Mouse (Mus musculus): ENCODE measurements around the gene Foxf2. TPM values are rescaled to one million over a fixed set of nuclear protein-coding genes. Genes with fewer than 3 reads are reported as not detected.

The Foxf2 gene
- polyA plus RNA-seq, 1 experiment from 2014 or later = 7.5 TPM

GRCm38 (mm10) chr13:31652131-31652745 is 26.6 kb downstream of the Foxf2 start:
- H3K27me3 ChIP-seq = peaks cover 5% of the 10 kb centered on the region
- H3K4me1 ChIP-seq = peaks cover 6% of the 10 kb centered on the region
- no peaks in the 10 kb centered on the region for H3K9me3 ChIP-seq
- no peak overlapping the region for H3K27ac ChIP-seq
- no peak overlapping the region for H3K4me2 ChIP-seq
- H3K4me3 ChIP-seq = no peak overlapping the region
- no peak for ATAC-seq (ENCODE audit: insufficient number of reproducible peaks, insufficient read depth, low FRiP score, low TSS enrichment, low read depth)
- H3K36me3 ChIP-seq = no peaks in the 10 kb centered on the region
- WGBS = 61% methylated on average over 20 of the region's 20 CpGs
- no peak overlapping the region for H3K9ac ChIP-seq

- no peaks in the 10 kb centered on the region for H3K9me3 ChIP-seq
- no peak for ATAC-seq (ENCODE audit: insufficient number of reproducible peaks, insufficient read depth, low FRiP score, low TSS enrichment, low read depth)
- no peak overlapping the region for H3K9ac ChIP-seq
- H3K36me3 ChIP-seq = no peaks in the 10 kb centered on the region
- 60% methylated on average over 4 of the region's 4 CpGs for WGBS
- H3K4me2 ChIP-seq = no peak overlapping the region
- peaks cover 6% of the 10 kb centered on the region for H3K4me1 ChIP-seq
- H3K27me3 ChIP-seq = peaks cover 26% of the 10 kb centered on the region
- no peak overlapping the region for H3K27ac ChIP-seq
- H3K4me3 ChIP-seq = no peak overlapping the region
Observed at GRCm38 (mm10) chr13:31656249-31656648, 30.6 kb downstream of the Foxf2 start.

DNA sequence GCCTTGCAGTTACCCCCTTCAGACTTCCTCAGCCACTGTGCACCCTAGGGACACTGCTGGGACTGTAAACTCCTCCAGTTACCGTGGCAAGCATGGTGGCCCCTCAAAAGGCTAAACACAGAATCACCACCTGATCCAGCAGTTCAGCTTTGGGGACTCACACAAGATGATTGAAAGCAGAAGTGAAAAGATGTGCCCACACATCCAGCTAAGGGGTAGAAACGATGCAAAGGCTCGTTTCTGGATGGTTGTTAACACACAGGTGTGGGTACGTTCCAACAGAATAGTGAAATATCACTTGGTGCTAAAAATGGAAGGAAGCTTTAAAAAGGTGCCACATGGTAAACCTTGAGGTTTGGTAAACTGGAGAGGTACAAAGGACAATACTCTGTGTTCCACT is 32.6 kb downstream of the Foxf2 start:
- Histone ChIP-seq H3K9ac (no peak overlapping the region), H3K27me3 (peaks cover 22% of the 10 kb centered on the region), H3K27ac (no peak overlapping the region), H3K9me3 (no peaks in the 10 kb centered on the region), H3K4me3 (no peak overlapping the region), H3K36me3 (no peaks in the 10 kb centered on the region), H3K4me2 (no peak overlapping the region), H3K4me1 (no peaks in the 10 kb centered on the region)
- WGBS = 77% methylated on average over 4 of the region's 4 CpGs
- no peak for ATAC-seq (ENCODE audit: insufficient number of reproducible peaks, insufficient read depth, low FRiP score, low TSS enrichment, low read depth)

DNA sequence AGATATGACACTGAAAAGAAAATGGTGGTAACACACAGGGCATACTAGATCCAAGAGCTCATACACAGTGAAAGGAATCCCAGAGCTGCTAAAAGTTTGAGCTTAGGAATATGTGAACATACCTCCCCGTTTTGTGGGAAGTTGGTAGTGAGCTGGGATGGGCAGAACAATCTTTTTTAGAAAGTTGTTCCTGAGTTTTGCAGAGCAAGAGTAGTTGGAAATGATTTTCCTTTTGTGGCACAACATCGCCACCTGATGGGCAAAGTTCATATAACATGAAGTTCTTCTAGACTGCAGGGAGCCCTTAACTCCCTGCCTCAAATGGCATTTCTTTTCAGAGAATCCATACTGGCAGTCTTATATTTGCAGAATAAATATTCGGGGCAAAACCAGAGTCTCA is 33.3 kb downstream of the Foxf2 start:
- Histone ChIP-seq H3K4me1 (no peaks in the 10 kb centered on the region), H3K27me3 (peaks cover 22% of the 10 kb centered on the region), H3K36me3 (no peaks in the 10 kb centered on the region), H3K4me2 (no peak overlapping the region), H3K9ac (no peak overlapping the region), H3K27ac (no peak overlapping the region), H3K4me3 (no peak overlapping the region), H3K9me3 (no peaks in the 10 kb centered on the region)
- WGBS = 3% methylated on average over 3 of the region's 3 CpGs
- no peak for ATAC-seq (ENCODE audit: insufficient number of reproducible peaks, insufficient read depth, low FRiP score, low TSS enrichment, low read depth)

DNA sequence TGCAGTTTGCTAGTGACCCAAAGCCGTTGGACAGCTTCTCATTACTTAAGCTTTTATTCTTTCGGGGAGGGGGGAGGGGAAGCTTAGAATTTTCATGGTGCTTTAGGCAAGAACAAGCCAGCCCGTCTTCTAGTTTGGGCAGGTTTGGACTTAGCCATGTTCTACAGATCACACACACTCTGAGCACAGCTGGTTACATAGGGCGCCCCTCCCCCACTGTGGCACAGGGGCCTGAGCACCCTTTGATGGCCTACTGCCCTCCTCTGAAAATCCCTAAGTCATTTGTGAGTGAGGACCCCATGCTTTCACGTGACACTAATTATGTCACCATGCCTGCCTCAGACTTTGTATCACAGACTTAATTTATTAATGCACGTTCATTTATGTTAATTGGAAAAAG is 35.6 kb downstream of the Foxf2 start:
- Histone ChIP-seq H3K9ac (no peak overlapping the region), H3K4me1 (no peaks in the 10 kb centered on the region), H3K27me3 (peaks cover 22% of the 10 kb centered on the region), H3K9me3 (no peaks in the 10 kb centered on the region), H3K36me3 (no peaks in the 10 kb centered on the region), H3K4me2 (no peak overlapping the region), H3K4me3 (no peak overlapping the region), H3K27ac (no peak overlapping the region)
- 43% methylated on average over 6 of the region's 6 CpGs for WGBS
- ATAC-seq (ENCODE audit: insufficient number of reproducible peaks, insufficient read depth, low FRiP score, low TSS enrichment, low read depth) = no peak

DNA sequence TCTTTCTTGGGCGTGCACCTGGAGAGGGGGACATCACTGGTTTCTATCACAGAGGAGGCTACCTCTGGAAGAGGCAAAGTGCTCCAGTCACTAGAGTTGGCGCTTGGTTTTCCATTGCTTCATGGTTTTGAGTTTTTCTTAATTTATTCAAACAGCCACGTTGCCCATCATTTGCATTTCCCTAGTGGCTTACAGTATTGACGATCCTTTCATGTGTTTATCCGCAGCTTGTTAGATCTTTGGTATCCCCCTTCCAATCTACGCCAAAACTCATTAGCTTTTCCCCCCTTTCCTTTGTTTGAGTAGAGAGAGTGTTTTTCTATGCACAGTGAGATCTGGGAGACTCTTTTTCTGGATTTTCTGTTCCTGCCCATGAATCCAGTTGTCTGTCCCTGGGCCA is 39.8 kb downstream of the Foxf2 start:
- H3K36me3 ChIP-seq = no peaks in the 10 kb centered on the region
- H3K27me3 ChIP-seq = peaks cover 7% of the 10 kb centered on the region
- no peak overlapping the region for H3K4me2 ChIP-seq
- 65% methylated on average over 6 of the region's 6 CpGs for WGBS
- no peaks in the 10 kb centered on the region for H3K9me3 ChIP-seq
- no peak overlapping the region for H3K27ac ChIP-seq
- no peak for ATAC-seq (ENCODE audit: insufficient number of reproducible peaks, insufficient read depth, low FRiP score, low TSS enrichment, low read depth)
- no peak overlapping the region for H3K9ac ChIP-seq
- no peaks in the 10 kb centered on the region for H3K4me1 ChIP-seq
- H3K4me3 ChIP-seq = no peak overlapping the region

DNA sequence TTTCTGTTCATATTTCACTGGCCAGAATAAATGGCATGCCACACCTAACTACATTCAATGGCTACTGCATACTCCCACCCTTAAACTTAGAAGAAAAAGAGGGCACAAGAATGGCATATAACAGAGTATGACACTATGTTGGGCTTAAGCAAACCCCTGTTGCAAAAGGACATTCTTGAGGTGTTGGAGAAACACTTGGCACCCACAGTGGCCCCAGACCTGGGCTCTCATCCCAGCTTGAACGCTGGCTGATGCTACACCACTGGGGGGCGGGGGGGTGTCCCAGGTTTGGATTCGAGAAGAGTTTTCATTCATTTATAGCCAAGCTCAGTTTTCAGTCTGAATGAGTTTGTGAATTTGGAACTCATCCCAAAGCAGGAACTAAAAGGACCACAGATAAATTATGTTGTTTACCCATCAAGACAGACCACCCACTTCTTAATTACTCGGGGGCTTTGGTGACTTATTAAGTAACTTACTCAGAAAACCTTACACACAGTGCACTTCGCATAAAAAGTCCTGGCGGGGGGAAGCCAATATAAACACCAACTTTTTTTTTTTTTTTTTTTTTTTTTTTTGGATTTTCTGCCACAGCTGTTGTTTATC is 42.4 kb downstream of the Foxf2 start:
- H3K4me3 ChIP-seq = no peak overlapping the region
- no peak overlapping the region for H3K27ac ChIP-seq
- H3K9ac ChIP-seq = no peak overlapping the region
- no peaks in the 10 kb centered on the region for H3K9me3 ChIP-seq
- 53% methylated on average over 6 of the region's 6 CpGs for WGBS
- no peak overlapping the region for H3K4me2 ChIP-seq
- H3K27me3 ChIP-seq = no peaks in the 10 kb centered on the region
- H3K36me3 ChIP-seq = no peaks in the 10 kb centered on the region
- no peaks in the 10 kb centered on the region for H3K4me1 ChIP-seq
- no peak for ATAC-seq (ENCODE audit: insufficient number of reproducible peaks, insufficient read depth, low FRiP score, low TSS enrichment, low read depth)

- no peaks in the 10 kb centered on the region for H3K27me3 ChIP-seq
- 86% methylated on average over 3 of the region's 3 CpGs for WGBS
Observed at GRCm38 (mm10) chr13:31672093-31672492, 46.5 kb downstream of the Foxf2 start.

More at GRCm38 (mm10) chr13:31672093-31672492, 46.5 kb downstream of the Foxf2 start:
- Histone ChIP-seq H3K4me3 (no peak overlapping the region), H3K36me3 (no peaks in the 10 kb centered on the region), H3K4me2 (no peak overlapping the region), H3K4me1 (no peaks in the 10 kb centered on the region), H3K9ac (no peak overlapping the region), H3K9me3 (no peaks in the 10 kb centered on the region), H3K27ac (no peak overlapping the region)
- no peak for ATAC-seq (ENCODE audit: insufficient number of reproducible peaks, insufficient read depth, low FRiP score, low TSS enrichment, low read depth)

Small RNAs within 50 kb of the gene (microRNA-seq; reads per million reads assigned to microRNA genes)
- gene Gm27516 = not detected

Other genes with a start within 250 kb of the Foxf2 start
- gene Foxq1, start 69.7 kb upstream of the Foxf2 start, polyA plus RNA-seq (2015; fragmentation: Nextera tagmentation; extraction: Ambion mirVana) = 0.58 and 1.0 TPM in 2 replicates
- not detected in 2 replicates for gene A530084C06Rik, start 66.5 kb upstream of the Foxf2 start, polyA plus RNA-seq (2015; fragmentation: Nextera tagmentation; extraction: Ambion mirVana)
- gene Foxc1, start 180.8 kb downstream of the Foxf2 start, polyA plus RNA-seq (2015; fragmentation: Nextera tagmentation; extraction: Ambion mirVana) = 1.6 and 2.9 TPM in 2 replicates